In the genomic region with DNA sequence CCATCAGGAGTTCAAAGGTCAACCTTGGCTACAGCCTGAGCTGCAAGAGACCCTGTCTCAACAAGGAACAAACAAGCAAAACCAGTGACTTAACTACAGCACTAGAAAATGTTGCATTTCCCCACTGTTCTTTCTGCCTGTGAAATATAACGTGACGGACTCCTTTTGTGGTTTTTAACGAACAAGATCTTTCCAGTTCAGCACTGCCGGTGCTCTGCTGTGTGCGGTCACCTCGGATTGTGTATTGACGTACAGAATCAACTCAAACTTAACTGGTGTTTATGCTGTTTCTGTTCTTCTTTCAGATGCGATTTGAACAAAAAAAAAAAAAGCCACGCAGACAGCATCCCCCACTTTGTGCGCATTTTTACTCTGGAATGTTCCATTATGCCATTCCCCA, we compare ENCODE assay signal across 21 mouse cellular contexts. TPM values are rescaled to one million over a fixed set of nuclear protein-coding genes. Genes with fewer than 3 reads are reported as not detected.
DNase-seq lines count a peak whose midpoint lies in the region; ATAC-seq and TF ChIP-seq lines count a peak whose summit lies in the region.
"Had no signal": no experiment of that assay in that cellular context is flagged by ENCODE, and none has a peak within 500 bp of the region (broad histone marks: within the 10 kb centered on the region; RNA-seq: fewer than 3 reads in every experiment).

No protein-coding gene starts in this region.

- H3K4me2 ChIP-seq in forebrain, postnatal 0 days (ENCODE audit: low read depth) = no peak overlapping the region
- H3K4me2 ChIP-seq: embryonic facial prominence, embryonic 12.5 days; forebrain, embryonic 13.5 days; forebrain, embryonic 15.5 days had no signal

- TF ChIP-seq CTCF in forebrain, postnatal 0 days (IDR thresholded peaks at IDR 0.05; ENCODE audit: low read depth) = no peak

- 88% methylated on average over 10 of the region's 10 CpGs for WGBS in heart, embryonic 10.5 days
- 71% methylated on average over 10 of the region's 10 CpGs for WGBS in forebrain, postnatal 0 days

- DNase-seq in heart, embryonic 10.5 days (ENCODE audit: low spot score) = peak; percentile 39
- DNase-seq in heart, postnatal 36 days = no peak
- DNase-seq in forebrain, postnatal 0 days = no peak
- DNase-seq in lung, postnatal 14 days = no peak
- DNase-seq: adrenal gland, adult 2 months; adrenal gland, postnatal 10 days; adrenal gland, postnatal 25 days; cerebellum, adult 11 months; cerebellum, adult 18-20 months; cerebellum, adult 8-10 months; cerebellum, adult 9-11 months; cerebellum, postnatal 14 days; cerebellum, postnatal 36 days had no signal

- no peak overlapping the region for H3K9ac ChIP-seq in forebrain, postnatal 0 days
- H3K9ac ChIP-seq: embryonic facial prominence, embryonic 12.5 days; forebrain, embryonic 13.5 days; forebrain, embryonic 15.5 days had no signal

- H3K36me3 ChIP-seq in heart, embryonic 10.5 days = no peaks in the 10 kb centered on the region
- no peaks in the 10 kb centered on the region for H3K36me3 ChIP-seq in forebrain, postnatal 0 days (ENCODE audit: insufficient read depth)
- H3K36me3 ChIP-seq: embryonic facial prominence, embryonic 10.5 days; embryonic facial prominence, embryonic 12.5 days; forebrain, embryonic 15.5 days had no signal

- H3K4me3 ChIP-seq in heart, embryonic 10.5 days = no peak overlapping the region
- H3K4me3 ChIP-seq in forebrain, postnatal 0 days (ENCODE audit: low read depth, low read length) = no peak overlapping the region
- H3K4me3 ChIP-seq: embryonic facial prominence, embryonic 10.5 days; embryonic facial prominence, embryonic 12.5 days; forebrain, embryonic 13.5 days; forebrain, embryonic 15.5 days had no signal

- H3K4me1 ChIP-seq in heart, embryonic 10.5 days = no peaks in the 10 kb centered on the region
- no peaks in the 10 kb centered on the region for H3K4me1 ChIP-seq in forebrain, postnatal 0 days (ENCODE audit: insufficient read depth)
- H3K4me1 ChIP-seq: embryonic facial prominence, embryonic 10.5 days; embryonic facial prominence, embryonic 12.5 days; forebrain, embryonic 13.5 days; forebrain, embryonic 15.5 days had no signal

- peak; percentile 66 for ATAC-seq in common myeloid progenitor, adult 5-6 weeks (replicated peaks; ENCODE audit: low read depth, poor library complexity, severe bottlenecking)
- ATAC-seq in granulocyte monocyte progenitor cell, adult 5-6 weeks (replicated peaks; ENCODE audit: poor library complexity, severe bottlenecking) = peak; percentile 20; the same call in 1 of the 2 replicates
- ATAC-seq in megakaryocyte progenitor cell, adult 5-6 weeks (replicated peaks; ENCODE audit: poor library complexity) = peak; percentile 76
- no peak for ATAC-seq in forebrain, postnatal 0 days
- ATAC-seq: forebrain, embryonic 13.5 days; forebrain, embryonic 15.5 days had no signal

- H3K27ac ChIP-seq in heart, embryonic 10.5 days = no peak overlapping the region
- H3K27ac ChIP-seq in forebrain, postnatal 0 days (ENCODE audit: low read depth, low read length) = no peak overlapping the region
- H3K27ac ChIP-seq: embryonic facial prominence, embryonic 10.5 days; embryonic facial prominence, embryonic 12.5 days; forebrain, embryonic 13.5 days; forebrain, embryonic 15.5 days had no signal

- H3K27me3 ChIP-seq in heart, embryonic 10.5 days (ENCODE audit: insufficient read depth, poor library complexity, severe bottlenecking) = no peaks in the 10 kb centered on the region
- no peaks in the 10 kb centered on the region for H3K27me3 ChIP-seq in forebrain, postnatal 0 days (ENCODE audit: insufficient read depth, low read length)
- H3K27me3 ChIP-seq: embryonic facial prominence, embryonic 12.5 days; forebrain, embryonic 13.5 days; forebrain, embryonic 15.5 days had no signal

- intact Hi-C loops in heart, postnatal 36 days (cut with DNase I) = no loop called here

- H3K9me3 ChIP-seq in heart, embryonic 10.5 days = no peaks in the 10 kb centered on the region
- no peaks in the 10 kb centered on the region for H3K9me3 ChIP-seq in forebrain, postnatal 0 days (ENCODE audit: low read length)
- H3K9me3 ChIP-seq: embryonic facial prominence, embryonic 10.5 days; embryonic facial prominence, embryonic 12.5 days; forebrain, embryonic 13.5 days; forebrain, embryonic 15.5 days had no signal

RNA-seq across cellular contexts. Expression of a gene that starts 13.4 kb away (rescaled TPM):
- polyA plus RNA-seq in heart, embryonic 10.5 days (2016; fragmentation: Nextera tagmentation; extraction: Ambion mirVana) = 0.35 and 0.36 TPM in 2 replicates
- total RNA-seq in heart, postnatal 36 days (2021) = not detected
- 1.2 and 1.8 TPM in 2 replicates for total RNA-seq in common myeloid progenitor, adult 5-6 weeks (2017)
- not detected in 2 replicates for total RNA-seq in granulocyte monocyte progenitor cell, adult 5-6 weeks (2014; fragmentation: Nextera tagmentation)
- total RNA-seq in granulocyte monocyte progenitor cell, adult 5-6 weeks (2017) = 0.82 TPM in 1 of 2 replicates, not detected in the other
- total RNA-seq in megakaryocyte progenitor cell, adult 5-6 weeks (2015) = 0.22 TPM in 1 of 2 replicates, not detected in the other
- 0.20 and 0.71 TPM in 2 replicates for total RNA-seq in megakaryocyte progenitor cell, adult 5-6 weeks (2017)
- total RNA-seq in forebrain, postnatal 0 days (2014; rRNA removed) = 0.19 and 0.54 TPM in 2 replicates
- polyA plus RNA-seq in forebrain, postnatal 0 days (2015; fragmentation: Nextera tagmentation; extraction: Ambion mirVana) = 0.28 and 0.50 TPM in 2 replicates
- total RNA-seq: ES-E14 had no signal
